Mouse (Mus musculus) adrenal gland, postnatal 25 days (tissue): ENCODE measurements at regions not wholly inside any gene's neighbourhood (a gene's known extent, or its start where the extent isn't known, plus 50 kb on each side); places are given as distances from the start of the nearest gene placed in this dataset.

Source experiments
- DNase-seq: peaks from one replicate; pipeline ENCODE4 v3.0.0; 2021; ENCODE audit warnings: mixed read lengths

DNA sequence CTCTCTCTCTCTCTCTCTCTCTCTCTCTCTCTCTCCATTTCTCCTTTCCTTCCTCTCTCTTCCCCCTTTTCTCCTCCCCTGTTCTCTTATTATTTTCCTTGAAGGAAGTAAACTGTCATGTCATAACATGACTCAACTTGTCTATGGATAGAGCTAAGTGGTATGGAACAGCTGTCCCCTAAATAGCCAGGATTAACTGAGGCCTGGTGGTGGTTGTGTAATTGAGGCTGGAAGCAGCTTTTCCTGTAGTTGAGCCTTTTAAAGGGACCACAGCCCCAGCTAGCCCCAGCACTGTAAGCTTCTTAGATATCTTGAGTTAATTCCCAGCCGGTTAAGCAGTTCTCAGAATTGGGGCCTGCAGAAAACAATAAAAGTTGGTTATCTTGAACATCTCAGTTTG is 243.7 kb upstream of the Nbea start:
- DNase-seq: no peak

DNA sequence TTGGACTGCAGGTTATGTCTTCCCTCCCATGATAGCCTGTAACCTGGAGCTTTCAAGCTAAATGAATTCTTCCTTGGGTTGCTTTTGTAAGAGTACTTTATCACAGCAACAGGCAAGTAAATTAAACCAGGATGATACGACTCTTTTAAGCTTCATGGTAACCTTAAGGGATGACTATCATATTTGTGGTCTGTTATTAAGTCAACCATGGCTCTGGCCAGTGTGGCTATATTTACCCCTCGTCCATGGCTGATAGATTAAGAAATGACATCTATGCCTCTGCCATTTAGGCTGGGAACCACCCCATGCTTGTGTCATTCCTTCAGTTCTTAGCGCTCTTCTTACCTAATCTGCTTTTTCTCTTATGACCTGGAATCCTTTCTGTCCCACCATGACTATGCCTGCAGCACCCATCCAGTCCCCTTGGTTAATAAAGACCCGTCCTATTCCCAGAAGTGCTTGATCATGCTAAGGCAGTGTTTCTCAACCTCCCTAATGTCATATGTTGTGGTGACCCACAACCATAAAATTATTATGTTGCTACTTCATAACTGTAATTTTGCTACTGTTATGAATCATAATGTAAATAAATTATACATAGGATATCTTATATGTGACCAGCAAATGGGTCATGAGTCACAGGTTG is 214.5 kb upstream of the Nbea start:
- DNase-seq: no peak

DNA sequence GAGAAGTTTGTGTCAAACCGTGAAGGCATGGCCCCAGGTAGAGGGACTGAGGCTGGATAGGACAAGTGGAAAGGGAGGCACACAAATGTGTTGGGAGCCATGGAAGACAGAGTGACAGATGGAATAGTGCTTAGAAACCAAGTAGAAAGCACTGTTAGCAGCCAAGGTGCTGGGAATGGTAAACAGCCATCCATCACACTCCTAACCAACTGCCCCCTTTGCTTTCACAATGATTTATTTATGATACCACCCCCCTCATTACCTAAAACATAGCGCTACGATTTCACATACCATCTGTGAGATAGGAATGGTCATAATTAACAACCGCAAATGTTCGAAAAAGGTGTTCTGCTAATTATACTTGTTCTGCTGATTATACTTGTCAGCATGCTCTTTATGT is 209.6 kb upstream of the Nbea start:
- no peak for DNase-seq

DNA sequence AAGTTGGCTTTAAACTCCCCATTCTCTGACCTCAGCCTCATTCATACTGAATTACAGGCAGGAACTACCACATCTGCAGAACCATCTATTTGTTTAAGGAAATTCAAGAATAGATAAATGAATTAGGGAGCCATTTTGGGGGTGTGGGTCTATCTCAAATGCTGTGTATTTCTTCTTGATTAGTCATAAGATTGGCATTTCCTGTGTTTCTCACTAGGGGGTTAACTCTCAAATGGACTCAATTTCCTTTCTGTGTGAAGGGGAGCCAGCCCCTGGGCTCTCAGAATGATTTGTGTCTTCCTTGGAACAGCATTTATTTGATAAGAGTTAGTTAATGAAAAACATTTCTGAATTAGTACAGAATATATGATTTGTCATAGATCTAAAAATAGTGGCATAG is 196.8 kb upstream of the Nbea start:
- no peak for DNase-seq

DNA sequence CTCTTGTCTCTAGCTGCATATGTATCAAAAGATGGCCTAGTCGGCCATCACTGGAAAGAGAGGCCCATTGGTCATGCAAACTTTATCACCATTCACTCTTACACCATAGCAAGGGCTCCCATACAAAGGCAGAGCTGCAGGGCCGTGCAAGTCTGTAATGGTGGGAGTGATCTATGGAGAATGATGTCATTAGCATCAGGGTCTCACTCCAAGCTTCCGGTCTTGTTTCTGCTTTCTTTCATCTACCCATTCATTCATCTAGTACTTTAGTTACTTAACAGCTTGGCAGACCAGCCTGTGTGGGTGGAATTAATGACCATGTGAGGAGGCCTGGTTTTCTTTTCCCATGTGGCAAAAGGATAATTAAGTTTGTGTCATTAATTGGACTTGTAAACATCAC is 196.0 kb upstream of the Nbea start:
- DNase-seq: no peak

DNA sequence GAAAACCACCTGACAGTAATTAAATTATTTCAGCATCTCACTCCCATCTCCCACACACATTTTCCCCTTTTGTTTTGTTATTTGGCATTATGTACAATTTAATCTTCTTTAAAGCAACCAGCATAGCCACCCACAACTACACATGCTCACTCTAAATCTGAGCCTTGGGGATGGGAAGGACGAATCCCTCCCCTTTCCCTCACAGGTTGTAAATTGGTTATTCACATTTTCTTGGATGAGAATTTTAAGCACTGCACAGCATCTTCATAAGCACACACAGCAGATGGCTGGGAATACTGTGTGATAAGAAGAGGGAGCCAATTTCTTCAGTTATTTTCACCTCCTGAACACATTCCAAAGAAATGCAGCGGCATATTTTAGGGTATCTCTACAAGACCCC is 179.0 kb upstream of the Nbea start:
- DNase-seq: no peak

DNA sequence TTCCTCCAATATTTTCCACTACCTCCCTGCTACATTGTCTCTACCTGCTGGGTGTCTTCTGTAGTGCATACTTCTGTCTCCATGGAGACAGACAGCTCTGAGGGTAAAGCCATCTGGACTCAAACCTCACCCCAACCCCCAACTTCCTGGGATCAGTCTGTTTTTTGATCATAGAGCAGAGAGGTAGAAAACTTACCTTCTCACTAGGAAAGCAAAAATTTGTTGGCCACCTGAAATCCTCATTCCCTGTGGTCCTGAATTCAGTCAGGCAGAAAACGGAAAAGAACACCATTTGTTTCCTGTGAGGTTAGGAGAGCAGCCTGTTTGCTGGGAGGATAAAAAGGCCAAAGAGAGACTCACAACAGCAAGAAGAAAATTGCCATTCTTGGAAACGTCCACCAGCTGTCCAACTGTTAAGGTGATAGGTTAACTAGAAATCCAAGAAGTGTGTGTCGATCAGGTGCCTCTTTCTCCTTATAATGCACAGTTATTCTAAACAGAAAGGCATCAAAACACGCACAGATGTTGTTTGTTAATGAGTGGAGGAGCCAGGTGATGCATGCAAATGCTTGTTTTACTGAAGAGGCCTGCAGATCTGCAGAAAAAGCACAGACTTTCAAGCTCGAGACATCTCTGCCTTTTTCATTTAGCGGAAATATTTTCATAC is 173.7 kb upstream of the Nbea start:
- DNase-seq: no peak

DNA sequence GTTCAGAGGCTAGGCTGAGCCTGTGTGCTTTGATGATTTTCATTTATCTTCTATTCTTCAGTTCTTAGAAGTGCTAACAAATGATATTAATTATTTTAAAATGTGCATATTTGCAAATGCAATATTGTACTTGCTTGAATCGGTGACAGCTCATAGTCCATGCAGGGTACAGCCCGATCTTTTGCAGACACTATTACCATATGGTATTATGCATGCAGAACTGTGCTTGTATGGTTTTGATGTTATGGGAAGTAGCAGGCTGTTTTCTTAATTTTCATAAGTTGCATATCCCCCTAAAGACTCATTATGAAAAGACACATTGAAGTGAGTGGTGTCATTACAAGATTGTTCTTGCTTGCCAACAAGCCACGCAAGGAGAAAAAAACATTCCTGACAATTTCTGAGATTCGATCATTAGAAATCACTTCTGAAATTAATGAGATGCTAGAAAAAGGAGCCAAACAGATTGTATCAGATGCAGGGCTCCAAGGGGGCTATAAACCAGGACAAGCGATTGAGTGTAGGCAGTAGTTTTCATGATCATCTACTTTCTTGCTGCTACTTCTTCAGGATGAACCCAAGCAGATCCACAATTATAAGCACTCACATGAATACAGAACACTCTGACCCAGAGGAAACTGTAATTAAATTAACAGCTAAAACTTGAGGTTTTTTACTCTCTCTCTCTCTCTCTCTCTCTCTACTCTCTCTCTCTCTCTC is 172.8 kb upstream of the Nbea start:
- DNase-seq: no peak
